Mouse (Mus musculus) kidney, adult 2 months (tissue): ENCODE data around the gene Arhgap29. TPM values are rescaled to one million over a fixed set of nuclear protein-coding genes. Genes with fewer than 3 reads are reported as not detected.

Experiments
- DNase-seq: peaks from one replicate; pipeline ENCODE4 v3.0.0; 2021
- H3K27ac ChIP-seq: fragments of 200-500 bp; 2 replicates; pipeline ENCODE4 v1.5.1; 2012; ENCODE audit warnings: low read depth, low read length, control low read depth, inconsistent platforms; ENCODE audit not compliant: insufficient read depth
- H3K27me3 ChIP-seq: fragments of 200-500 bp; replicated peaks from 2 replicates; pipeline ENCODE4 v1.6.1; 2012; ENCODE audit warnings: mild to moderate bottlenecking, moderate library complexity, low read length, inconsistent platforms; ENCODE audit not compliant: control insufficient read depth, insufficient read depth
- H3K36me3 ChIP-seq: fragments of 200-500 bp; 2 replicates; pipeline ENCODE4 v1.6.1; 2012; ENCODE audit warnings: mild to moderate bottlenecking, moderate library complexity, low read length, inconsistent platforms; ENCODE audit not compliant: control insufficient read depth, insufficient read depth
- H3K4me1 ChIP-seq: fragments of 200-500 bp; 2 replicates; pipeline ENCODE4 v1.6.1; 2011; ENCODE audit warnings: low read length; ENCODE audit not compliant: control insufficient read depth, insufficient read depth
- H3K4me3 ChIP-seq: fragments of 200-500 bp; 2 replicates; pipeline ENCODE4 v1.5.1; 2011; ENCODE audit warnings: mild to moderate bottlenecking, low read depth, low read length, control low read depth; ENCODE audit not compliant: insufficient read depth
- CTCF ChIP-seq: fragments of 200-500 bp; conservative IDR thresholded peaks from 2 replicates; pipeline ENCODE4 v1.5.1; 2011; ENCODE audit warnings: low read depth, mild to moderate bottlenecking, control low read depth, low read length, moderate library complexity, mixed read lengths; ENCODE audit not compliant: insufficient read depth, insufficient read length
- POLR2A ChIP-seq: fragments of 200-500 bp; IDR thresholded peaks from one replicate; pipeline ENCODE4 v1.6.1; 2011; ENCODE audit warnings: low read depth, low read length, control low read depth
- WGBS: fragments of 180-500 bp; shearing (Covaris S2); methylation state at CpG from one replicate; pipeline ENCODE4 v1.1.7; 2018; 5-methylcytosine and 5-hydroxymethylcytosine counted together
- polyA plus RNA-seq: library from polyadenylated mRNA; depleted of rRNA; stranded (reverse); fragments of >200 nt; gene quantifications from 2 replicates; pipeline ENCODE4 v1.2.3, GENCODE M21; 2012

Arhgap29 gene
- polyA plus RNA-seq, 1 experiment = 28.4 TPM

GRCm38 (mm10) chr3:121955527-121955926 is 3.2 kb downstream of the Arhgap29 start:
- no peaks in the 10 kb centered on the region for H3K4me1 ChIP-seq
- no peaks in the 10 kb centered on the region for H3K27me3 ChIP-seq
- no peak overlapping the region for H3K4me3 ChIP-seq
- 81% methylated on average over 4 of the region's 4 CpGs for WGBS
- no peaks in the 10 kb centered on the region for H3K36me3 ChIP-seq
- no peak overlapping the region for H3K27ac ChIP-seq
- TF ChIP-seq CTCF = no peak
- TF ChIP-seq POLR2A = no peak
- DNase-seq = no peak

DNA sequence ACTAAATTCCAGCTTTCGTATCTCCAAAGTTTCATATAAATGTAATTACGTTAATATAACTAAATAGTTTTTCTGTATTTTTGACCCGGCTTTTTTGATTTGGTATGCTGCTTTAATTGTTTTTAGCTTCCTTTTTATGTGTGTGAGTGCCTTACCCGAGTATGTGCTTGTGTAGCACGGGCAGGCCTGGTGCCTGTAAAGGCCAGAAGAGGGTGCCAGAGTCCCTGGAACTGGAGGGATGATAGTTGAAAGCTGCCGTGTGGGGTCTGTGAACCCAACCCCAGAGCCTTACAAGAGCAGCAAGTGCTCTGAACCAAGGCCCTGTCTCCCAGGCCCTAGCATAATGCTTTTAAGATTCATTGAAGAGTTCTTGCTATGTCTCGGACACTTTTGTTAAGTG is 4.4 kb downstream of the Arhgap29 start:
- Histone ChIP-seq H3K4me3 (no peak overlapping the region), H3K4me1 (no peaks in the 10 kb centered on the region), H3K27ac (no peak overlapping the region), H3K36me3 (no peaks in the 10 kb centered on the region), H3K27me3 (no peaks in the 10 kb centered on the region)
- WGBS = 85% methylated on average over 7 of the region's 7 CpGs
- no peak for DNase-seq
- TF ChIP-seq CTCF (peak; percentile 47), POLR2A (no peak)

DNA sequence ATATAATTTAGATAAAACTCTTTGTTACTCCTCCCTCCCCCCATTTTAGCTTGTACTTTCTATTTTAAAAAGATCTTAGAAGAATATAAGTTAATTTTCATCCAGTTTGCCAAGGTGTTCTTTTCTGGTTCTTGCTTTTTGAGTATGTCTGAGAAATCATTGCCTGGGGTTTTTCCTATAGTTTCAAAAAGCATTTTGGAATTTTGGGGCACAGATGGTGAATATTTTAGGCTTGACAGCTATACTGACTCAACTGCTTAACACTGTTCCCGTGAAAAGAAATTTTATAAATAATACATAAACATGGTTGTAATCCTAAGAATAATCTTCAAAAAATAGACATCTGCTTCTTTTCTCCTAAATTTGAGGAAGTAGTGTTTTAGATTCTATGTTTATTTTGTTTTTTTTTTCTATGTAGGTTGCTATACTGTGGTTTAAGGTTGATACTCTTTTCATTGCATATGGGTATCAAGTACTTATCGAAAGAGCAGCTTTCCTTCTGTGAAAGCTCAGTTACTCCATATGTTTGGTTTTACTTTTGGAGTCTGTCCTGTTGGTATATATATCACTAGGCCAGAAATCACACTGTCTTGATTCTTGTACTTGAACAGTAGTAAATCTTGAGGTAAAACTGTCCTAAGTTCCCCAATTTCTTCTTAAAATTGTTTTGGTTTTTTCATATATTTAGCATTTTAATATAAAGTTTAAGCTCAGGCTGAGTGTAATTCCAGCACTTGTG is 5.4 kb downstream of the Arhgap29 start:
- Histone ChIP-seq H3K27me3 (no peaks in the 10 kb centered on the region), H3K36me3 (no peaks in the 10 kb centered on the region), H3K4me1 (no peaks in the 10 kb centered on the region), H3K27ac (no peak overlapping the region), H3K4me3 (no peak overlapping the region)
- DNase-seq = no peak
- TF ChIP-seq CTCF (no peak), POLR2A (no peak)
- WGBS = 87% methylated on average over 2 of the region's 2 CpGs

DNA sequence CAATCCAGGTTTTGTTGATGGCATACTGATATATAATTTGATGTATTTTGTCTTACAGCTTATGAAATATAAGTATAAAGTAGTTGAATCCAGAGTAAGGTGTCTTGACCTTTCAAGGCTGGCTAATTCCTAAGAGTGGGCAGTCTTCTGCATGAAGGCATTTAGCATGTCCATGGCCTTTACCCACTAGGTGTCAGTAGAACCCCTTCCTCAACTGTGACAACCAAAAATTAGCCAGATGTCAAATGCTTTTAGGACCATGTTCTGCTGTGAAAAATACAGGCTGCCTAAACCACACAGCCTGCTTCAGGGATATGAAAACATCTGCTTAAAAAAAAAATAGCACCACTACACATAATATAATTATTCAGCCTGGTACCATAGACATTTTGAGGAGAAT is 11.8 kb downstream of the Arhgap29 start:
- Histone ChIP-seq H3K27me3 (no peaks in the 10 kb centered on the region), H3K27ac (no peak overlapping the region), H3K4me1 (peaks cover 3% of the 10 kb centered on the region; the same call in 1 of the 2 replicates), H3K4me3 (no peak overlapping the region), H3K36me3 (no peaks in the 10 kb centered on the region)
- DNase-seq = peak; percentile 75
- TF ChIP-seq POLR2A = no peak
- TF ChIP-seq CTCF = peak; percentile 52

GRCm38 (mm10) chr3:121967681-121968476 is 15.5 kb downstream of the Arhgap29 start:
- peaks cover 3% of the 10 kb centered on the region; the same call in 1 of the 2 replicates for H3K4me1 ChIP-seq
- H3K4me3 ChIP-seq = peak overlapping the region; percentile 97
- H3K27ac ChIP-seq = peak overlapping the region; percentile 85
- whole genome bisulfite sequencing = 2% methylated on average over 33 of the region's 33 CpGs
- no peak for TF ChIP-seq CTCF
- TF ChIP-seq POLR2A = peak; percentile 90
- H3K36me3 ChIP-seq = no peaks in the 10 kb centered on the region
- H3K27me3 ChIP-seq = no peaks in the 10 kb centered on the region
- DNase-seq = peak; percentile 97

DNA sequence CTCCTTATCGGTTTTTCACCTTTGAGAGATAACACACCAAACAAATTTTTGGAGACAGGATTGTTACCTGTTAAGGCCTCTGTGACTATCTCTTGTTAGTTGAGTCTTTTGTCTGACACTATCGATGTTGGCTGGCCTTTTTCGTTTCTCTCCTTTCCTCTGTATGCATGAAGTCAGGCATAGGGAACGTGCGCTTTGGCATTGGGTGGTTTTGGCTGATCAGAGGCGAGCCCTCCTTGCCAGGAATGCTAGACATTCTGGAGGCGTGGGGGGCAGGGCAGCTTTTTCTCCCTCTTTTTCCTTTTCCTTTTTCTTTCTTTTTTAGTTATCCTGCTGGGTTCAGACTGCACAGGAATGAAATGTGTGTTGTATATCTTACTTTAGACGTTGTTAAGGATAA is 16.3 kb downstream of the Arhgap29 start:
- TF ChIP-seq POLR2A (no peak), CTCF (no peak)
- H3K36me3 ChIP-seq = no peaks in the 10 kb centered on the region
- H3K27me3 ChIP-seq = no peaks in the 10 kb centered on the region
- peak; percentile 83 for DNase-seq
- whole genome bisulfite sequencing = 8% methylated on average over 8 of the region's 8 CpGs
- peak overlapping the region; percentile 69 for H3K4me3 ChIP-seq
- peak overlapping the region; percentile 85 for H3K27ac ChIP-seq
- H3K4me1 ChIP-seq = peaks cover 5% of the 10 kb centered on the region; the same call in 1 of the 2 replicates

DNA sequence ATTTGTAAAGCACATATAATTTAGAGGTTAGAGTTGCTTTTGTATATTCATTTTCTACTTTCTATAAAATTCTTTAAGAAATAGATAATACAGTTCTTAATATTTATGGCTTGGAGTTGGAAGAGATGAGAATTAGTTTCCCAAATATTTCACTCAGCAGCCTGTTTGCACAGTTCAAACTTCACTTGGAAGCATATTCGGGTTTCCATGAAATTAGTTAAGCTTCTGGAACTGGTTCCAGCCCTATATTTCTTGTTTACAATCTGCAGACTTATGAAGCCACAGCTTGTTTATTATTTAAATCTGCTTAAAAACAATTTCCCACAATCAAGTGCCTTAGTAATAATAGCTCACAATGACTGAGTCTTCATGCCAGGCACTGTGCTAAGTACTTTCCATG is 17.1 kb downstream of the Arhgap29 start:
- Histone ChIP-seq H3K27me3 (no peaks in the 10 kb centered on the region), H3K36me3 (no peaks in the 10 kb centered on the region), H3K4me3 (peak overlapping the region; percentile 42), H3K27ac (no peak overlapping the region), H3K4me1 (peaks cover 5% of the 10 kb centered on the region; the same call in 1 of the 2 replicates)
- WGBS = 4% methylated on average over 1 of the region's 1 CpGs
- TF ChIP-seq CTCF (no peak), POLR2A (no peak)
- peak; percentile 65 for DNase-seq
